Mouse (Mus musculus): ENCODE results near the gene Scd3. TPM values are rescaled to one million over a fixed set of nuclear protein-coding genes. Genes with fewer than 3 reads are reported as not detected.

The Scd3 gene
- polyA plus RNA-seq, 1 experiment from 2014 or later, result not detected

GRCm38 (mm10) chr19:44176741-44177140 is 26.3 kb upstream of the Scd3 start:
- H3K4me2 ChIP-seq (ENCODE audit: low read depth, low read length), result no peak overlapping the region

GRCm38 (mm10) chr19:44180502-44180901 is 22.6 kb upstream of the Scd3 start:
- TF ChIP-seq CTCF (IDR thresholded peaks at IDR 0.05; ENCODE audit: low read depth) (no peak), EP300 (IDR thresholded peaks at IDR 0.05; ENCODE audit: low read depth) (no peak)
- Histone ChIP-seq H3K36me3 (replicated peaks; ENCODE audit: insufficient read depth, low read length) (no peaks in the 10 kb centered on the region), H3K4me1 (ENCODE audit: insufficient read depth) (no peaks in the 10 kb centered on the region), H3K4me3 (ENCODE audit: low read depth, low read length) (no peak overlapping the region), H3K9me3 (ENCODE audit: low read length) (no peaks in the 10 kb centered on the region; the same call in 1 of the 2 replicates), H3K27me3 (ENCODE audit: insufficient read depth, low read length) (no peaks in the 10 kb centered on the region), H3K4me2 (ENCODE audit: low read depth, low read length) (no peak overlapping the region), H3K9ac (replicated peaks) (no peak overlapping the region), H3K27ac (ENCODE audit: low read depth) (no peak overlapping the region)
- 68% methylated on average over 1 of the region's 1 CpGs for WGBS (ENCODE audit: insufficient replicate concordance)
- ATAC-seq (no peak), DNase-seq (no peak)

More at GRCm38 (mm10) chr19:44176741-44177140, 26.3 kb upstream of the Scd3 start:
- no peak overlapping the region for H3K27ac ChIP-seq (ENCODE audit: low read depth)
- peaks cover 3% of the 10 kb centered on the region; the same call in 1 of the 2 replicates for H3K9me3 ChIP-seq (ENCODE audit: low read length)
- DNase-seq (no peak), ATAC-seq (no peak)
- no peaks in the 10 kb centered on the region for H3K27me3 ChIP-seq (ENCODE audit: insufficient read depth, low read length)
- no peaks in the 10 kb centered on the region for H3K4me1 ChIP-seq (ENCODE audit: insufficient read depth)
- H3K4me3 ChIP-seq (ENCODE audit: low read depth, low read length), result no peak overlapping the region
- no peak for TF ChIP-seq CTCF (IDR thresholded peaks at IDR 0.05; ENCODE audit: low read depth)
- no peak for TF ChIP-seq EP300 (IDR thresholded peaks at IDR 0.05; ENCODE audit: low read depth)
- H3K36me3 ChIP-seq (replicated peaks; ENCODE audit: insufficient read depth, low read length), result no peaks in the 10 kb centered on the region
- no peak overlapping the region for H3K9ac ChIP-seq (replicated peaks)
- 76% methylated on average over 3 of the region's 3 CpGs for WGBS (ENCODE audit: insufficient replicate concordance)

DNA sequence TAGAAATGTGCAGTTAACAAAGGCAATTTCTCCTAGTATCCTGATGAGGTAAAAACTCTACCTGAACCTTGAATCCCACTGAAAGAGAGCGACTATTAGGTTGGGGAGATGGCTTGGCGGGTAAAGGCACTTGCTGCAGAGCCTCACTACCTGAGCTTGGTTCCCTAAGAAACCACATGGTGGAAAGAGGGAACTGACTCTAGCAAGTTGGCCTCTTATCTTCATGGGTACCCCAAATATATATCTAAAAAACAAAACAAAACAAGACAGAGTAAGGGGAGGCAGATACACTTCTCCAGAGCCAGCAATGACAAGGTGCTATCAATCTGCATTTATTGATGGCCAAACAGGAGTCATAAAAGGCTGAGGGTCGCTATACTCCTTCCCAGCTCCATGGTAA is 19.1 kb upstream of the Scd3 start:
- DNase-seq (no peak), ATAC-seq (no peak)
- Histone ChIP-seq H3K4me3 (ENCODE audit: low read depth, low read length) (no peak overlapping the region), H3K4me1 (ENCODE audit: insufficient read depth) (no peaks in the 10 kb centered on the region), H3K9me3 (ENCODE audit: low read length) (no peaks in the 10 kb centered on the region), H3K27ac (ENCODE audit: low read depth) (no peak overlapping the region), H3K9ac (replicated peaks) (no peak overlapping the region), H3K27me3 (ENCODE audit: insufficient read depth, low read length) (no peaks in the 10 kb centered on the region), H3K36me3 (replicated peaks; ENCODE audit: insufficient read depth, low read length) (no peaks in the 10 kb centered on the region), H3K4me2 (ENCODE audit: low read depth, low read length) (no peak overlapping the region)
- 62% methylated on average over 3 of the region's 3 CpGs for WGBS (ENCODE audit: insufficient replicate concordance)
- TF ChIP-seq EP300 (IDR thresholded peaks at IDR 0.05; ENCODE audit: low read depth) (no peak), CTCF (IDR thresholded peaks at IDR 0.05; ENCODE audit: low read depth) (no peak)

DNA sequence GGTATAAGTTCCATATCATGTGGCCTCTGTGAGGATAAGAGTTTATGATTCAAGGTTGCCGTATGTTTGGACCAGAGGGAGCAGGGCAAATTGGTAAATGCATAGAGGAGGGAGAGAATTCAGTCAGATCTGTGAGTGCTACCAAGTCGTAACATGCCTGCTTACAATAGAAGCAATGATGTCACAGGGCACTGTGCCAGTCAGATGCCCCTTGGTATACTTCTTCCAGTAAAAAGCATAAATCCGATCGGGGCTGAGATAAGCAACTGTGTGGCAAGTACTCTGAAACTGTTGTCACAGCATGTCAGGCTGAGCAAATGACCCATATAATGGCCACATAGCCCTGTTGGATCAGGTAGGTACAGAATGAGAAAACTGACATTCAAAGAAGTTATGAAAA is 14.0 kb upstream of the Scd3 start:
- Histone ChIP-seq H3K27me3 (ENCODE audit: insufficient read depth, low read length) (0 out of 2 replicates have a peak, but pooled peaks cover 2% of the 10 kb centered on the region), H3K4me2 (ENCODE audit: low read depth, low read length) (no peak overlapping the region), H3K4me1 (ENCODE audit: insufficient read depth) (no peaks in the 10 kb centered on the region), H3K9ac (replicated peaks) (no peak overlapping the region), H3K27ac (ENCODE audit: low read depth) (no peak overlapping the region), H3K36me3 (replicated peaks; ENCODE audit: insufficient read depth, low read length) (no peaks in the 10 kb centered on the region), H3K4me3 (ENCODE audit: low read depth, low read length) (no peak overlapping the region), H3K9me3 (ENCODE audit: low read length) (no peaks in the 10 kb centered on the region)
- DNase-seq, result no peak
- no peak for ATAC-seq
- 77% methylated on average over 4 of the region's 4 CpGs for WGBS (ENCODE audit: insufficient replicate concordance)
- TF ChIP-seq EP300 (IDR thresholded peaks at IDR 0.05; ENCODE audit: low read depth) (no peak), CTCF (IDR thresholded peaks at IDR 0.05; ENCODE audit: low read depth) (no peak)

DNA sequence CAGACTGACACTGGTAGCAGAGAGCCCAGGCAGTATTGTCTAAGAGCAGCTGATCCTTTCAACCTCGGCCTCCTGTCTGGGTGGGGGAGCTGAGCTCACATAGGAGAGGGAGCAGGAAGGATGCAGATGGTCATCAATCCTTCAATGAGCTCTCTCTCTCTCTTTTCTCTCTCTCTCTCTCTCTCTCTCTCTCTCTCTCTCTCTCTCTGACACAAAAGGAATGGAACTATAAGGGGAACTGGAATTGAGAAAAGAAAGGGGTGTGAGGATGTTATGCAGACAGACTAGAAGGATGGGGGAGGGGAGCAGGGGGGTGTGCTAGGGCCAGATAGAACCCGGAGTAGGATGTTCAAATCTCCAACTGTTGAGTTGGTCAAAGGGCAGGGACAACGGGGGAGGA is 10.7 kb upstream of the Scd3 start, which contains the start of gene Pkd2l1:
Pkd2l1 (minus strand) TSS at position 101 of the 400 bp plus-strand sequence.
- H3K4me3 ChIP-seq (ENCODE audit: low read depth, low read length), result no peak within 1 kb of the TSS
- H3K4me1 ChIP-seq (ENCODE audit: insufficient read depth), result no peaks in the 10 kb centered on the region
- H3K36me3 ChIP-seq (replicated peaks; ENCODE audit: insufficient read depth, low read length), result no peaks in the 10 kb centered on the region
- H3K9me3 ChIP-seq (ENCODE audit: low read length), result no peaks in the 10 kb centered on the region
- DNase-seq, result no peak
- H3K27ac ChIP-seq (ENCODE audit: low read depth), result no peak within 1 kb of the TSS
- no peak within 1 kb of the TSS for H3K4me2 ChIP-seq (ENCODE audit: low read depth, low read length)
- H3K9ac ChIP-seq (replicated peaks), result no peak within 1 kb of the TSS
- 0 out of 2 replicates have a peak, but pooled peaks cover 2% of the 10 kb centered on the region for H3K27me3 ChIP-seq (ENCODE audit: insufficient read depth, low read length)
- TF ChIP-seq EP300 (IDR thresholded peaks at IDR 0.05; ENCODE audit: low read depth) (no peak), CTCF (IDR thresholded peaks at IDR 0.05; ENCODE audit: low read depth) (no peak)
- ATAC-seq, result no peak
- WGBS (ENCODE audit: insufficient replicate concordance), result 9% methylated on average over 3 of the region's 3 CpGs

- H3K9me3 ChIP-seq (ENCODE audit: low read length), result no peaks in the 10 kb centered on the region
- DNase-seq (no peak), ATAC-seq (no peak)
- no peaks in the 10 kb centered on the region for H3K4me1 ChIP-seq (ENCODE audit: insufficient read depth)
- TF ChIP-seq CTCF (IDR thresholded peaks at IDR 0.05; ENCODE audit: low read depth) (no peak), EP300 (IDR thresholded peaks at IDR 0.05; ENCODE audit: low read depth) (no peak)
- H3K27ac ChIP-seq (ENCODE audit: low read depth), result no peak overlapping the region
- H3K4me2 ChIP-seq (ENCODE audit: low read depth, low read length), result no peak overlapping the region
- H3K36me3 ChIP-seq (replicated peaks; ENCODE audit: insufficient read depth, low read length), result no peaks in the 10 kb centered on the region
- H3K27me3 ChIP-seq (ENCODE audit: insufficient read depth, low read length), result 0 out of 2 replicates have a peak, but pooled peaks cover 2% of the 10 kb centered on the region
- no peak overlapping the region for H3K9ac ChIP-seq (replicated peaks)
- 76% methylated on average over 7 of the region's 7 CpGs for WGBS (ENCODE audit: insufficient replicate concordance)
- H3K4me3 ChIP-seq (ENCODE audit: low read depth, low read length), result no peak overlapping the region
Observed at GRCm38 (mm10) chr19:44193906-44194305, 9.2 kb upstream of the Scd3 start.

All from liver, postnatal 0 days (tissue).